Mouse (Mus musculus) heart, adult 11 months (tissue): ENCODE measurements around the gene Sstr5.
A peak's percentile ranks its signal among the peaks of the same experiment; 100 is the strongest.

Experiments used
- DNase-seq: peaks from one replicate; pipeline ENCODE4 v3.0.0; 2022

The Sstr5 gene

GRCm38 (mm10) chr17:25497013-25497412, at the start of gene Sstr5:
Gene Sstr5 (minus strand): TSS chr17:25497288.
- DNase-seq, result no peak

- DNase-seq, result no peak
Observed at GRCm38 (mm10) chr17:25541768-25542167, 44.7 kb upstream of the Sstr5 start.

DNA sequence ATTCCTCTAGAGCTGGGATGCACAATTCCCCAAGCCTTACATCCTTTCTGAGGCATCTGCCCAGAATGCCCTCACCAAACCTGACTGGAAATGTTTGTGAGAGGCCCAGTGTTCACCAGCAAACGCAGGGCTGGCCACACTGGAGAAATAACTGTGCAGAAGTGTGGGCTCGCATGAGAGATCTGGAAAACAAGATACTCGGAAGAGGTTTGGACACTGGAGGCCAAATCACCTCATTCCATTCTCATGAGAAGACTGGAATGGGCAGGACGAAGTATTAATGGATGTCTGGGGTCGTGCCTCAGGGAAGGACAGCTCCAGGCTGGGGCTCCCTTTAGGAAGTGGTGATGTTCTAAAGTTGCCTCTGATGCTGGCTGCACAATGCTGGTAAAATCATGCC, 43.6 kb upstream of the Sstr5 start:
- DNase-seq, result no peak

DNA sequence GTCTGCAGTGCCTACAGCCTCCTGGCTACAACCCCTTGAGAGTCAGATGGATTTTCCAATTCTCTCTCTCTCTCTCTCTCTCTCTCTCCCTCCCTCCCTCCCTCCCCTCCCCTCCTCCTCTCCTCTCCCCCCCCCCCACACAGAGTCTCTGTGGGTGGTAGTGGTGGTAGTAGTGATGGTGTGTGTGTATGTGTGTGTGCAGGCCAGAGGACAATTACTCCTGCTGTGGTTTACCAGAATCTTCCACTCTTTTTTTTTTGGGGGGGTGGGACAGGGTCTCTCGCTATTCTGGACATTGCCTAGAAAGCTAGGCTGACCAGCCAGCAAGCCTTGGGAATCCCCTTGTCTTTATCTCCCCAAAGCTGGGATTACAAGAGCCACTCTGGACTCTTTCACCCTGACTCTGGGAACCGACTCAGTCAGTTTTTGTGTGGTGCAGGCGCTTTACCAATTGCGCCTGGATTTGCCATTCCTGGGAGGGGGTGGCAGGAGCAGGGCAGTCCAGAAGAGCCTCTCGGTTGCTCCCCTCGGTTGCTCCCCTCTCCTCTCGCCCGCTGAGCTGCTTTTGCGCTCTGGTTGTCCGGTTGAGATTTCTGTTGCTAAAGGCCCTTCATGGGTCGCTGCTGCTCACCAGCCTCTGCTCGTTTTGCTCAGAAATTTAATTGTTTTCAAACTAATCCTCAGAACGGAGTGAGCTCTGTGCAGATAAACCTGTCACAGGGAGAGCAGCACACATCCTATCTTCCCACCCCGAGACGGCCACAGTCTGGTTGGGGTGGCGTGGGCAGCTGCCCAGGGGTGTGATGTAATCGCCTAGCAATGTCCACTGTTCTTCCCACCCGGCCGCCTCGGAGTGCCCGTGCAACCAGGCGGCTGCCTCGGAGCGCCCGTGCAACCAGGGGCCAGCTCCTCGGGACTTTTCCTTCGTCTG, 42.1 kb upstream of the Sstr5 start:
- peak; percentile 96 for DNase-seq

- DNase-seq, result peak; percentile 92
Observed at GRCm38 (mm10) chr17:25530357-25531022, 33.4 kb upstream of the Sstr5 start.

DNA sequence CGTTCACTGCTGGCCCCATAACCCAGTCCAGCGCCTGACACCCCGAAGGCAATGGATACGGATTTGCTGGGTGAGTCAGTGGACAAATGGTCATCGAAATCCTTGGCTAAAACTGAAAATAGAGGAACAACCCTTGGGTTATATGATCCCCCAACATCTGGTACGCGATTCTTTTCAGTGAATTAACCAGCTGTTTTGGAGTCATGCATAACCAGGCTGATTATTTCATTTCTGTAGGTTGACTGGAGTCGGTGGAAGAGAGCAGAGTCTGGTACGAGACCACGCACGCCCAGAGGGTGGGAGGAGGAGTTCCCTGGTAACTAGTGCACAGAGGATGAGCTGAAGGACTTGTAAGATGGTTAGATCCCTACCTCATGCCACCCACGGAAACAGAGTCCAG, 25.0 kb upstream of the Sstr5 start:
- no peak for DNase-seq

GRCm38 (mm10) chr17:25520492-25520891, 23.4 kb upstream of the Sstr5 start:
- no peak for DNase-seq

DNA sequence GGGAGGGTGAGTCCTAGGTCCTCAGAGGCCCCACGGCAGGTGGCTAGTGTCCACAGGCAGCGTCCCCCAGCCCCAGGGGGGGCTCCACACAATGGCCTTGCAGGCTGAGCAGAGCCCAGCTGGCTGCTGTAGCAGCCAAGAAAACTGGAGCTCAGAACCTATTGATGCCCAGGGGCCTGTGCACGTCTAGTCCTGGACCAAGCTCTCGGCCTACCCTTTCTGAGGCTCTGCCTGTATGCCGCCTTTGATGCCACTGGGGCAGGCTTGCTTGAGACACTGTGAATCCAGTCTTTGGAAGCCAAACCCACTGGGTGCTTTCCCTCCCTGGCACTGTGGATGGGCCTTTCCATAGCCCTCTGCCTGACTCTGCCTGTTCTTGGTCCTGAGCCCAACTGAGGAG, 22.4 kb upstream of the Sstr5 start:
- no peak for DNase-seq

GRCm38 (mm10) chr17:25518144-25518543, 21.1 kb upstream of the Sstr5 start:
- DNase-seq, result no peak

DNA sequence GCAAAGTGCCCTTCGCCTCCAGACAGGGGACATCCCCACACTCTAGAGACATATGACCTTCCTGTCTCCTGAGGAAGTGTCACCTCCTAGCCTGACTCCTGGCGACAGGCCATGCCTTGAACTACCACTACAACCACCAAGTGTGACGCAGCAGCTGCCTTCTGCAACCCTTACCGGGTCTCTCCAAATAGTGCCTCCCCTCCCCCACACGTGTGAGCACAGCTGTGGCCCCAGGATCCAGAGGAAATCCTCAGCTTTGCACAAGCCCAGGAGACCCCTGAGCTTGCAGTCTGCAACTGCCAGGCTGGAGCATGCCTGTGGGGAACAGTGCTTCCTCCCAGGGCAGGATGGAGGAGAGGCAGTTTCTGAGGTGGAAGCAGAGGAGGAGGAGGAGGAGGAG, 19.2 kb upstream of the Sstr5 start:
- DNase-seq, result no peak

GRCm38 (mm10) chr17:25514055-25514454, 17.0 kb upstream of the Sstr5 start:
- no peak for DNase-seq

DNA sequence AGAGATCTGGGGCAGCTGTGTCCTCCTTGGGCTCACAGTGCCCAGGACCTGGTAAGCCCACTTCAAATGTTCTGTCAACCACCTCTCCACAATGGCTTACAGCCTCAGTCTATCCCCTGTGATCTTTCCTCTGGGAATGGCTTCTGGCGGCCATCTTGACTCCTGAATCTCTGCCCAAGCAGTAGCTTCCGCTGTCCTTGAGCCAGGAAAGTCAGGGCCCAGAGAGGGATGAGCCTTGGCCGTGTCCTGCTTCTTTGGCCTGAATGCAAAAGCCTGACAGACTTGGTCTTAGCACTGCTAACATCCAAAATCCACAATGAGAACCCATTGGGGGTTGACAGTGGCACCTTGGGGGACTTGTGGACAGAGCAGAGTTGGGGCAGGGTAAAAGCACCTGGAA, 14.8 kb upstream of the Sstr5 start:
- no peak for DNase-seq

DNA sequence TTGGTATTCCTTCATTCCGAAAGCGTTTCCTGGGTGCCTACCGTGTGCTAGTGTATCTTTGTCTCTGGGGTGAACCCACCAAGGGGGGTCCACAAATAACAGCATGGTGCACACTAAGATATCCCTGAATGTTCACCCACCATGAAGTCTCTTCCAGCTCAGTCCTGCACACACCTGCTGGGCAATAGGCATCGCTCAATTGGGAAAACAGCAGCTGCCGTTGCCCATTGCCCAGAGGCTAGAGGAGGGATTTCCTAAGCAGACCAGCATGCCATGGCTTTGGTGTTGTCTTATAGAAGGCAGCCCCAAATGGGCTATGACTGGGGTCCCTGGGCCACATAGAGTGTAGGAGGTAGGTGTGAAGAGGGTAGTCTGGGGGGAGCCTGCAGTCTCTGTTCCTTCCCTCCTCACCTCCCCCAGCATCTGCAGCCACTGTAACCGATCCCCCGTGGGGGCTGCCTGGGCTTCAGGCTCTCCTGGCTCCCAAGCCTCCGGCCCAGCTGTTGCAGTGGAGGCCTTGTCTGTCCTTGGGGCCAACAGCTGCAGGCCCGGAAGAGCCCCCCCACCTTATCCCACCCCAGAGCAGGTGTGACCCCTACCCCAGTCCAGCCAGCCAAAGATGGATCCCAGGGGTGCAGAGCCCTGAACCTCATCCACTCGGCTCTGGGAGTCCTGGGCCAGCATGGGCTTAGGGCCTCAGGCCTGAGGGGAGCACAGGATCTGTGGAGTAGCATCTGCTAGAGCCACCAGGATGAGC, 13.2 kb upstream of the Sstr5 start:
- DNase-seq, result no peak

- DNase-seq, result no peak
Observed at GRCm38 (mm10) chr17:25508860-25509577, 11.9 kb upstream of the Sstr5 start.

DNA sequence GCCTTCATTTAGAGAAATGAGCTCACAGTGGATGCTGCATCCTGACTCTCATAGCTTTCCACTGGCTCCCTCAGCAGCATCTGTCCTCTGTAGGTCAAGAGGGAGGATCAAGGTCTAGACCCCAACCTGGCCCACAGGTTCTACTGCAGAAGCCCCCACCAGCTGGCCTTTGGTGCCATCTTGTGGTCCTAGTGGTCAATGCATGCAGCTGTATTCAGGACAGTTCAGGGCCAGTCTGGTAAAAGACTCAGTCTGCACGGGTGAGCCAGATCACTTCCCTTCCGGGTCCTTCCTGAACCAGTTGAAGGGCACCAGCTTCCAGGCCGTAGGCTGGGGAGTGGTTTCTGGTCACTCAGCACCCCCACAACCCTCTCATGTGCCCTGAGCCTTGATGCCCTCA, 10.7 kb upstream of the Sstr5 start:
- DNase-seq, result no peak

GRCm38 (mm10) chr17:25502599-25502998, 5.5 kb upstream of the Sstr5 start:
- no peak for DNase-seq

DNA sequence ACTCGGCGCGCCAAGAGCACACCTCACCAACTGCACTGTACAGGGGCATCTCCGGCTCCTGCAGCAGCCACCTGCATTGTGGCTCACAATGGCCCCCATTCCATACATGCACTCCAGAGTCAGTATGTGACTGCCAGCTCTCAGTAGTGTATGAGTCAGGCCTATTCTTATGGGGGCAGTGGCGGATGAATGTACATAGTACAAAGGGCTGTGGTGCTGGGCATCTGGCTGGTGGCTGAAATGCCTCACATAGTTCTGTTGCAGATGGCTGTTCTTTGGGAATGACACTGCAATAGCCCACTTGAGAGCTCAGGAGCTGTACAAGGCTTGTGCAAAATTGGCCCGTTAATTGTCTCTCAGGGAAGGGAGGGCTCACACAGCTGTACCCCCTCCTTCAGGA, 15.0 kb downstream of the Sstr5 start:
- DNase-seq, result no peak

DNA sequence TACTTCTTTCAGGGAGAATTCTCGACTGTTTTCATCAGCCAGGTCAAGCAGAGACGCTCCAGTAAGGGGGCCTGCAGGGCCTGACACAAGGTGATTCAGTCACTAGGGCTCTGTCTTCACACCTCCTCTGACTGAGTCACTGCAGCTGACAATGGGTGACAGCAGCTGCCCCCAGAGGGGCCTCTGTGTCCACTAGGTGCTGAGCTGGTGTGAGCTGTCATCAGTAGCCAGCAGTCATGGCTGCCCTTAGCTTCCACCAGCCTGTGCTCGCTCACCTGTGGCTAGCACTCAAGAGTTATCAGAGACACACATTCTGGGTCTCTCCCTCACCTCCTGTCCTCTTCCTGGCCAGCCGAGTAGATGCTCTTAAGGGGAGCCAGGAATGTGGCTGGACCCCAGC, 16.3 kb downstream of the Sstr5 start:
- no peak for DNase-seq

DNA sequence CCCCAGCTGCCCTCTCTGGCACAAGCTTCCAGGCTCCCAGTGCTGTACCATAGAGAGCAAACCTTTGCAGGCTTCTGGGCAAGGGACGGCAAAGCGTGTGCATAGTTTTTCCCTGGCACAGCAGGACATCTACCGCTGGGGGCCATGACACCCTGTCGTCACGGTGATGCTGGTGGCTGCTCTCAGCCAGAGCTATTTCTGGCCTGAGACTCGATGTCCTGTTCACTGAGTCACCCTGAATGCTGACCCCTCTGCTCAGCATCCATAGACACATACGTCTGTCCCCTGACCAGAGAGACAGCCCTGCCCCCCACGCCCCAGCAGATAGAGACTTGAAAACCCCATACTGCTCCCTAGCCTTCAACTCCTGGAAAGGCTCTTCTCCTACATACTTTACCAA, 16.9 kb downstream of the Sstr5 start:
- DNase-seq, result peak; percentile 89

DNA sequence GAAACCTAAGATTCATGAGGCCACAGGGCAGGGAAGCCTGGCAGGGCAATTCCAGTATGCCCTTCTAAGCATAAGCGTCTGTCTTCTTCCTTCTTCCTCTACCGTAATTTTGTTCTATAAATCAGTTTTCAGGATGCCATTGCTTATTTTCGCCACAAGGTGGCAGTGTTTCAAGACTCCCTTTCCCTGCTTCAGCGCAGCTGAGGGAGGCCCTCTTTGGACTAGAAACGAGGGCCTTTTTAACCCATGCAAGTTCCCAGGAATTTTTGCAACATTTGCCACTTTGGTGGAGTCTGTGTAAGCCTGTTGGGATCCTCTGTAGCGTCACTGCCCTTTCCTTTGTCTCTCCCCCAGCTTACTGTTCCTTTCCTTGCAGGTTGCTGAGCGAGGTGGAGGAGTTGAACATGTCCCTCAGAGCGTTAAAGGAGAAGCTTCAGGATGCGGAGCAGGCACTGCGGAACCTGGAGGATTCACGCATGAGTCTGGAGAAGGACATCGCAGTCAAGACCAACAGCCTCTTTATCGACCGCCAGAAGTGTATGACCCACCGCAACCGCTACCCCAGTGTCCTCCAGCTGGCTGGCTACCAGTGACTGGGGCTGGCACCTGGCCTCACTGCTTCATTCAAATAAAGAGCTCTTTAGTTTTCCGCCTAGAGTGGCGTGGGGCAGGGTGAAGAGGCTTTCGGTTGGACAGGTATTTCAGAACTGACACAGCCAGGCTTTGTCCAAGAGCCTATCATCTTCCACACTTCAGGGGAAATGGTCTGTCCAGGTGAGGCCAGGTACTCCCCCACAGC, 20.9 kb downstream of the Sstr5 start:
- no peak for DNase-seq

GRCm38 (mm10) chr17:25474330-25475077, 22.6 kb downstream of the Sstr5 start:
- peak; percentile 94 for DNase-seq
